Mouse (Mus musculus): ENCODE data around the gene Inpp5e. TPM values are rescaled to one million over a fixed set of nuclear protein-coding genes. Genes with fewer than 3 reads are reported as not detected.

Inpp5e gene
- polyA plus RNA-seq, 1 experiment from 2014 or later: 23.9 TPM

GRCm38 (mm10) chr2:26401023-26401422 is 8.0 kb downstream of the Inpp5e start:
- peaks cover 11% of the 10 kb centered on the region for H3K4me1 ChIP-seq (replicated peaks; ENCODE audit: control insufficient read depth, insufficient read depth, low read length)
- H3K27me3 ChIP-seq (replicated peaks; ENCODE audit: control insufficient read depth, insufficient read depth, low read length): no peaks in the 10 kb centered on the region
- H3K9me3 ChIP-seq (ENCODE audit: control insufficient read depth, low read length): no peaks in the 10 kb centered on the region
- H3K4me2 ChIP-seq (ENCODE audit: low read length): no peak overlapping the region
- H3K4me3 ChIP-seq (replicated peaks; ENCODE audit: low read length): no peak overlapping the region
- no peak overlapping the region for H3K9ac ChIP-seq (replicated peaks; ENCODE audit: low read depth, low read length)
- ATAC-seq: no peak
- H3K27ac ChIP-seq (ENCODE audit: low read length): no peak overlapping the region
- WGBS: 85% methylated on average over 4 of the region's 4 CpGs
- H3K36me3 ChIP-seq (ENCODE audit: control insufficient read depth, insufficient read depth): peaks cover 39% of the 10 kb centered on the region

GRCm38 (mm10) chr2:26400296-26400695 is 8.7 kb downstream of the Inpp5e start:
- H3K4me3 ChIP-seq (replicated peaks; ENCODE audit: low read length): no peak overlapping the region
- ATAC-seq: no peak
- WGBS: 88% methylated on average over 5 of the region's 5 CpGs

GRCm38 (mm10) chr2:26399647-26400046 is 9.4 kb downstream of the Inpp5e start:
- H3K9ac ChIP-seq (replicated peaks; ENCODE audit: low read depth, low read length): no peak overlapping the region
- peaks cover 53% of the 10 kb centered on the region for H3K36me3 ChIP-seq (ENCODE audit: control insufficient read depth, insufficient read depth)
- H3K4me3 ChIP-seq (replicated peaks; ENCODE audit: low read length): no peak overlapping the region
- 0 out of 2 replicates have a peak, but pooled peaks cover 4% of the 10 kb centered on the region for H3K4me1 ChIP-seq (replicated peaks; ENCODE audit: control insufficient read depth, insufficient read depth, low read length)
- no peak overlapping the region for H3K27ac ChIP-seq (ENCODE audit: low read length)
- no peaks in the 10 kb centered on the region for H3K9me3 ChIP-seq (ENCODE audit: control insufficient read depth, low read length)
- WGBS: 93% methylated on average over 5 of the region's 5 CpGs
- ATAC-seq: no peak
- no peak overlapping the region for H3K4me2 ChIP-seq (ENCODE audit: low read length)
- H3K27me3 ChIP-seq (replicated peaks; ENCODE audit: control insufficient read depth, insufficient read depth, low read length): no peaks in the 10 kb centered on the region

More at GRCm38 (mm10) chr2:26400296-26400695, 8.7 kb downstream of the Inpp5e start:
- H3K36me3 ChIP-seq (ENCODE audit: control insufficient read depth, insufficient read depth): peaks cover 47% of the 10 kb centered on the region
- H3K27ac ChIP-seq (ENCODE audit: low read length): no peak overlapping the region
- H3K4me1 ChIP-seq (replicated peaks; ENCODE audit: control insufficient read depth, insufficient read depth, low read length): peaks cover 4% of the 10 kb centered on the region
- H3K4me2 ChIP-seq (ENCODE audit: low read length): no peak overlapping the region
- H3K27me3 ChIP-seq (replicated peaks; ENCODE audit: control insufficient read depth, insufficient read depth, low read length): no peaks in the 10 kb centered on the region
- H3K9me3 ChIP-seq (ENCODE audit: control insufficient read depth, low read length): no peaks in the 10 kb centered on the region
- H3K9ac ChIP-seq (replicated peaks; ENCODE audit: low read depth, low read length): no peak overlapping the region

- Histone ChIP-seq H3K4me2 (ENCODE audit: low read length) (no peak overlapping the region), H3K4me1 (replicated peaks; ENCODE audit: control insufficient read depth, insufficient read depth, low read length) (0 out of 2 replicates have a peak, but pooled peaks cover 4% of the 10 kb centered on the region), H3K9ac (replicated peaks; ENCODE audit: low read depth, low read length) (no peak overlapping the region), H3K27ac (ENCODE audit: low read length) (no peak overlapping the region), H3K9me3 (ENCODE audit: control insufficient read depth, low read length) (no peaks in the 10 kb centered on the region), H3K27me3 (replicated peaks; ENCODE audit: control insufficient read depth, insufficient read depth, low read length) (no peaks in the 10 kb centered on the region), H3K36me3 (ENCODE audit: control insufficient read depth, insufficient read depth) (peaks cover 57% of the 10 kb centered on the region), H3K4me3 (replicated peaks; ENCODE audit: low read length) (no peak overlapping the region)
- no peak for ATAC-seq
- WGBS: 92% methylated on average over 8 of the region's 8 CpGs
Measured at GRCm38 (mm10) chr2:26398978-26399377, 10.0 kb downstream of the Inpp5e start.

- Histone ChIP-seq H3K4me1 (replicated peaks; ENCODE audit: control insufficient read depth, insufficient read depth, low read length) (peaks cover 22% of the 10 kb centered on the region), H3K9ac (replicated peaks; ENCODE audit: low read depth, low read length) (no peak overlapping the region), H3K27ac (ENCODE audit: low read length) (no peak overlapping the region), H3K9me3 (ENCODE audit: control insufficient read depth, low read length) (no peaks in the 10 kb centered on the region), H3K36me3 (ENCODE audit: control insufficient read depth, insufficient read depth) (peaks cover 52% of the 10 kb centered on the region), H3K4me3 (replicated peaks; ENCODE audit: low read length) (no peak overlapping the region), H3K4me2 (ENCODE audit: low read length) (no peak overlapping the region), H3K27me3 (replicated peaks; ENCODE audit: control insufficient read depth, insufficient read depth, low read length) (no peaks in the 10 kb centered on the region)
- ATAC-seq: no peak
- WGBS: 94% methylated on average over 6 of the region's 6 CpGs
Measured at GRCm38 (mm10) chr2:26391617-26392016, 17.4 kb downstream of the Inpp5e start.

GRCm38 (mm10) chr2:26390954-26391353 is 18.0 kb downstream of the Inpp5e start:
- Histone ChIP-seq H3K27ac (ENCODE audit: low read length) (no peak overlapping the region), H3K4me3 (replicated peaks; ENCODE audit: low read length) (no peak overlapping the region), H3K9me3 (ENCODE audit: control insufficient read depth, low read length) (no peaks in the 10 kb centered on the region), H3K4me1 (replicated peaks; ENCODE audit: control insufficient read depth, insufficient read depth, low read length) (peaks cover 22% of the 10 kb centered on the region), H3K9ac (replicated peaks; ENCODE audit: low read depth, low read length) (no peak overlapping the region), H3K27me3 (replicated peaks; ENCODE audit: control insufficient read depth, insufficient read depth, low read length) (no peaks in the 10 kb centered on the region), H3K4me2 (ENCODE audit: low read length) (no peak overlapping the region), H3K36me3 (ENCODE audit: control insufficient read depth, insufficient read depth) (peaks cover 47% of the 10 kb centered on the region)
- ATAC-seq: no peak
- 92% methylated on average over 3 of the region's 3 CpGs for WGBS

GRCm38 (mm10) chr2:26389154-26389690 is 19.8 kb downstream of the Inpp5e start, which contains the start of the genes Entr1 and Pmpca:
Gene Entr1 (minus strand): TSS chr2:26389316.
Gene Pmpca (plus strand): TSS chr2:26389339.
- H3K27ac ChIP-seq (ENCODE audit: low read length): peak within 1 kb of the TSS; percentile 62
- H3K4me3 ChIP-seq (replicated peaks; ENCODE audit: low read length): peak within 1 kb of the TSS; percentile 97
- H3K9ac ChIP-seq (replicated peaks; ENCODE audit: low read depth, low read length): peak within 1 kb of the TSS; percentile 81
- no peaks in the 10 kb centered on the region for H3K27me3 ChIP-seq (replicated peaks; ENCODE audit: control insufficient read depth, insufficient read depth, low read length)
- no peaks in the 10 kb centered on the region for H3K9me3 ChIP-seq (ENCODE audit: control insufficient read depth, low read length)
- peaks cover 44% of the 10 kb centered on the region for H3K36me3 ChIP-seq (ENCODE audit: control insufficient read depth, insufficient read depth)
- H3K4me2 ChIP-seq (ENCODE audit: low read length): peak within 1 kb of the TSS; percentile 99
- peak; percentile 94 for ATAC-seq
- WGBS: under 1% methylated on average over 57 of the region's 60 CpGs
- peaks cover 22% of the 10 kb centered on the region for H3K4me1 ChIP-seq (replicated peaks; ENCODE audit: control insufficient read depth, insufficient read depth, low read length)

- no peaks in the 10 kb centered on the region for H3K9me3 ChIP-seq (ENCODE audit: control insufficient read depth, low read length)
- no peaks in the 10 kb centered on the region for H3K27me3 ChIP-seq (replicated peaks; ENCODE audit: control insufficient read depth, insufficient read depth, low read length)
- H3K27ac ChIP-seq (ENCODE audit: low read length): peak overlapping the region; percentile 62; the same call in 1 of the 2 replicates
- peaks cover 43% of the 10 kb centered on the region for H3K36me3 ChIP-seq (ENCODE audit: control insufficient read depth, insufficient read depth)
- H3K4me3 ChIP-seq (replicated peaks; ENCODE audit: low read length): peak overlapping the region; percentile 97
- H3K9ac ChIP-seq (replicated peaks; ENCODE audit: low read depth, low read length): peak overlapping the region; percentile 81
- ATAC-seq: peak; percentile 61
- WGBS: under 1% methylated on average over 31 of the region's 45 CpGs
- peaks cover 22% of the 10 kb centered on the region for H3K4me1 ChIP-seq (replicated peaks; ENCODE audit: control insufficient read depth, insufficient read depth, low read length)
- peak overlapping the region; percentile 99 for H3K4me2 ChIP-seq (ENCODE audit: low read length)
Measured at GRCm38 (mm10) chr2:26388682-26389153, 20.3 kb downstream of the Inpp5e start.

GRCm38 (mm10) chr2:26387713-26388112 is 21.3 kb downstream of the Inpp5e start:
- peaks cover 37% of the 10 kb centered on the region for H3K36me3 ChIP-seq (ENCODE audit: control insufficient read depth, insufficient read depth)
- no peak overlapping the region for H3K4me2 ChIP-seq (ENCODE audit: low read length)
- no peak overlapping the region for H3K4me3 ChIP-seq (replicated peaks; ENCODE audit: low read length)

More at GRCm38 (mm10) chr2:26387713-26388112, 21.3 kb downstream of the Inpp5e start:
- 91% methylated on average over 3 of the region's 3 CpGs for WGBS
- no peak overlapping the region for H3K9ac ChIP-seq (replicated peaks; ENCODE audit: low read depth, low read length)
- peaks cover 22% of the 10 kb centered on the region for H3K4me1 ChIP-seq (replicated peaks; ENCODE audit: control insufficient read depth, insufficient read depth, low read length)
- no peak for ATAC-seq
- no peaks in the 10 kb centered on the region for H3K9me3 ChIP-seq (ENCODE audit: control insufficient read depth, low read length)
- H3K27me3 ChIP-seq (replicated peaks; ENCODE audit: control insufficient read depth, insufficient read depth, low read length): no peaks in the 10 kb centered on the region
- no peak overlapping the region for H3K27ac ChIP-seq (ENCODE audit: low read length)
